Mouse (Mus musculus): ENCODE data around the gene Psme4. TPM values are rescaled to one million over a fixed set of nuclear protein-coding genes. Genes with fewer than 3 reads are reported as not detected.

Gene Psme4
- polyA plus RNA-seq, 1 experiment = 47.5 TPM

- TF ChIP-seq POLR2A (IDR thresholded peaks at IDR 0.05; ENCODE audit: borderline replicate concordance, extremely low read depth, insufficient read depth, insufficient read length, poor library complexity, severe bottlenecking) = no peak
- no peak for TF ChIP-seq CTCF (IDR thresholded peaks at IDR 0.05; ENCODE audit: borderline replicate concordance, extremely low read depth, insufficient read depth, insufficient read length)
- DNase-seq (ENCODE audit: low read depth) = no peak
These were observed 21.2 kb downstream of the Psme4 start for GRCm38 (mm10) chr11:30792680-30793079.

- no peak for TF ChIP-seq CTCF (IDR thresholded peaks at IDR 0.05; ENCODE audit: borderline replicate concordance, extremely low read depth, insufficient read depth, insufficient read length)
- no peak for TF ChIP-seq POLR2A (IDR thresholded peaks at IDR 0.05; ENCODE audit: borderline replicate concordance, extremely low read depth, insufficient read depth, insufficient read length, poor library complexity, severe bottlenecking)
- no peak for DNase-seq (ENCODE audit: low read depth)
These were observed 22.2 kb downstream of the Psme4 start for GRCm38 (mm10) chr11:30793753-30794152.

- no peak for TF ChIP-seq POLR2A (IDR thresholded peaks at IDR 0.05; ENCODE audit: borderline replicate concordance, extremely low read depth, insufficient read depth, insufficient read length, poor library complexity, severe bottlenecking)
- TF ChIP-seq CTCF (IDR thresholded peaks at IDR 0.05; ENCODE audit: borderline replicate concordance, extremely low read depth, insufficient read depth, insufficient read length) = no peak
These were observed 25.7 kb downstream of the Psme4 start for GRCm38 (mm10) chr11:30797236-30797635.

DNA sequence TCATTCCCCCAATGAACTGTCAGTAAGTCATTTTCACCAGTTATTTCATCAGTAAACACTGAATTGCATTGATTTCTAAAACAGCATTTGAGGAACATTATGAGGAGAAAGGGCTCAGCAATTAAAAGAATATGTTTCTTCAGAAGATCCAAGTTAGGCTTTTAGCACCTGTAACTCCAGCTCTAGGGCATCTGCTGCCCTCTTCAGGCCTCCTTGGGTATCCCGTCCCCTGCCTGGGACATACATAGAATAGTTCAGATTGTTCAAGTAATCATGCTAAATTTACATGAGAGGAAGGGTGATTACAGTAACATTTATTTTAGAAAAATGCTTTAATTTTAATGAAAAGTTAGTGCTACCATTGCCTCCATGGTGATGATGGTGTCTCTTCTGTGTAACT, 28.0 kb downstream of the Psme4 start:
- peak; percentile 65 for TF ChIP-seq CTCF (IDR thresholded peaks at IDR 0.05; ENCODE audit: borderline replicate concordance, extremely low read depth, insufficient read depth, insufficient read length)
- TF ChIP-seq POLR2A (IDR thresholded peaks at IDR 0.05; ENCODE audit: borderline replicate concordance, extremely low read depth, insufficient read depth, insufficient read length, poor library complexity, severe bottlenecking) = no peak
- peak; percentile 50 for DNase-seq (ENCODE audit: low read depth)

More at GRCm38 (mm10) chr11:30797236-30797635, 25.7 kb downstream of the Psme4 start:
- no peak for DNase-seq (ENCODE audit: low read depth)

DNA sequence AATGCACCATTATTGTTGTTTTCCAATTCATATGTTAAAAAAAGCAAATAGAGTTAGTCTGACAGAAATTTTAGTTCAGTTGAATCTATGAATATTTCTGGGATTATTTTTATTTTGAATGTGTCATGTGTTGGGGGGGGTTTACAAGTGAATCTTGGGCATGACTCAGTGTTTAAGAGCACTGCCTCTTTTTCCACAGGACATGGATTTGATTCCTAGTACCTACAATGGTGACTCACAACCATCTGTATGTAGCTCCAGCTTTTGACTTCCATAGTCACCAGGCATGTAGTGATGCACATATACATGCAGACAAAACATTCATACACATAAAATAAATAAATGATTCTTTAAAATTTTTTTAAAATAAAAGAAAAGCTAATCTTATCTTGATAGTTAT, 28.6 kb downstream of the Psme4 start:
- TF ChIP-seq POLR2A (IDR thresholded peaks at IDR 0.05; ENCODE audit: borderline replicate concordance, extremely low read depth, insufficient read depth, insufficient read length, poor library complexity, severe bottlenecking) = no peak
- TF ChIP-seq CTCF (IDR thresholded peaks at IDR 0.05; ENCODE audit: borderline replicate concordance, extremely low read depth, insufficient read depth, insufficient read length) = no peak
- DNase-seq (ENCODE audit: low read depth) = no peak

- DNase-seq (ENCODE audit: low read depth) = no peak
- no peak for TF ChIP-seq POLR2A (IDR thresholded peaks at IDR 0.05; ENCODE audit: borderline replicate concordance, extremely low read depth, insufficient read depth, insufficient read length, poor library complexity, severe bottlenecking)
- no peak for TF ChIP-seq CTCF (IDR thresholded peaks at IDR 0.05; ENCODE audit: borderline replicate concordance, extremely low read depth, insufficient read depth, insufficient read length)
These were observed 30.9 kb downstream of the Psme4 start for GRCm38 (mm10) chr11:30802421-30802820.

DNA sequence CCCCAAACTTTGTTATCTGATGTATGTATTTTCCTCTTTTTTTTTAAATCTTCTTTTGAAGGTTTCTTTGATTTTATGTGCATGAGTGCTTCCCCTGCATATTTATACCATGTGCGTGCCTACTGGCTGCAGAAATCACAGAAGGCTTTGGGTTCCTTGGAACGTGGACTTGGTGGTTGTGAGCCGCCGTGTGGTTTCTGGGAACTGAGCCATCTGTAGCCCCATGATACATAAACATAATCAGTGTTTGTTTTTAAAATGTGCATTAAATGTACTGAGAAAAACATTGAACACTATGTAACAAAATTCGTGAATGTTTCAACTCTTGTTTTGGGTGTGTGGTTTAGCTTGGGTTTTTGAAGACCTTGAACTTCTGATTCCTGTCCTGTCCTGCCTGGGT, 49.6 kb downstream of the Psme4 start:
- TF ChIP-seq POLR2A (IDR thresholded peaks at IDR 0.05; ENCODE audit: borderline replicate concordance, extremely low read depth, insufficient read depth, insufficient read length, poor library complexity, severe bottlenecking) = no peak
- no peak for TF ChIP-seq CTCF (IDR thresholded peaks at IDR 0.05; ENCODE audit: borderline replicate concordance, extremely low read depth, insufficient read depth, insufficient read length)
- DNase-seq (ENCODE audit: low read depth) = no peak

GRCm38 (mm10) chr11:30838793-30839192, 67.3 kb downstream of the Psme4 start:
- TF ChIP-seq POLR2A (IDR thresholded peaks at IDR 0.05; ENCODE audit: borderline replicate concordance, extremely low read depth, insufficient read depth, insufficient read length, poor library complexity, severe bottlenecking) = no peak
- no peak for TF ChIP-seq CTCF (IDR thresholded peaks at IDR 0.05; ENCODE audit: borderline replicate concordance, extremely low read depth, insufficient read depth, insufficient read length)
- no peak for DNase-seq (ENCODE audit: low read depth)

GRCm38 (mm10) chr11:30844355-30844754, 72.8 kb downstream of the Psme4 start:
- TF ChIP-seq POLR2A (IDR thresholded peaks at IDR 0.05; ENCODE audit: borderline replicate concordance, extremely low read depth, insufficient read depth, insufficient read length, poor library complexity, severe bottlenecking) (no peak), CTCF (IDR thresholded peaks at IDR 0.05; ENCODE audit: borderline replicate concordance, extremely low read depth, insufficient read depth, insufficient read length) (no peak)
- DNase-seq (ENCODE audit: low read depth) = no peak

- TF ChIP-seq CTCF (IDR thresholded peaks at IDR 0.05; ENCODE audit: borderline replicate concordance, extremely low read depth, insufficient read depth, insufficient read length) = no peak
- TF ChIP-seq POLR2A (IDR thresholded peaks at IDR 0.05; ENCODE audit: borderline replicate concordance, extremely low read depth, insufficient read depth, insufficient read length, poor library complexity, severe bottlenecking) = no peak
- no peak for DNase-seq (ENCODE audit: low read depth)
These were observed 100.9 kb downstream of the Psme4 start for GRCm38 (mm10) chr11:30872425-30872824.

DNA sequence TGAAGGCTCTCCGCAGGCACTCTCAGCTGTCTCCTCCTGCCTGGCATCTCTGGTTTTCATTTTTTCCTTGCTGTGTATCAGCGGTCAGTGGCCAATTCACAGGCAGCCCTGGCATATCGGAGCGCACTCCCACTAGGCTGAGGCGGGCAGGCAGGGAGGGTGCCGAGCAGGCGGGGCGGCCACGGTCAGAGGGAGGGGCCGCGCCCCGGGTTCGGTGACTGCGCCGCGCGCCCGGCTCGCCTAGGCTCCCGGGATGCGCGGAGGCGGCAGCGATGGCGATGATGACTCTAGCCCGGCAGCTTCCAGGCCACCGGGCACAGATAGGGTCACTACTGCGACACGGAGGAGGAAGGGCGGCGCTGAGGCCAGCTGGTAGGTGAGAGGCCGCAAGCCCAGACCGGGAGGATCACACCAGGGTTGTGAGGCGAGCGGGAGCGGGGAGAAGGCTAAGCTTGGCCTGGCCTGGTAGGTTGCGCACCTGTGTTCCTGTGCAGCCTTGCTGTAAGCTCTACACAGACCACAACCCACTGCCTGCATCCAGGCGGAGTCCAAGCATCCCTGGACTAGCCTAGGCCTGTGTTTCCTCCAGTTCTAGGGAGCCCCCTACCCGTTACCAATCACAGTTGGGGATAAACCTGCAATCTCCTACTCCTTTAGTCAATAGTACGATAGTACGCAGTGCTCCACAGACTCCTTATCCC, 113.8 kb downstream of the Psme4 start, which contains the start of the genes Gpr75 and Asb3:
Gene Gpr75, plus strand, starts transcription at position 188 of the 701 bp plus-strand sequence.
Gene Asb3, plus strand, starts transcription at position 246 of the 701 bp plus-strand sequence.
- TF ChIP-seq POLR2A (IDR thresholded peaks at IDR 0.05; ENCODE audit: borderline replicate concordance, extremely low read depth, insufficient read depth, insufficient read length, poor library complexity, severe bottlenecking) (0 out of 2 replicates have a peak, but pooled peaks have one; percentile 14), CTCF (IDR thresholded peaks at IDR 0.05; ENCODE audit: borderline replicate concordance, extremely low read depth, insufficient read depth, insufficient read length) (no peak)
- DNase-seq (ENCODE audit: low read depth) = peak; percentile 70

GRCm38 (mm10) chr11:30888153-30888552, 116.6 kb downstream of the Psme4 start:
- no peak for DNase-seq (ENCODE audit: low read depth)

More at GRCm38 (mm10) chr11:30888153-30888552, 116.6 kb downstream of the Psme4 start:
- no peak for TF ChIP-seq POLR2A (IDR thresholded peaks at IDR 0.05; ENCODE audit: borderline replicate concordance, extremely low read depth, insufficient read depth, insufficient read length, poor library complexity, severe bottlenecking)
- TF ChIP-seq CTCF (IDR thresholded peaks at IDR 0.05; ENCODE audit: borderline replicate concordance, extremely low read depth, insufficient read depth, insufficient read length) = no peak
